Mouse (Mus musculus): ENCODE measurements around the gene Nfu1.

DNA sequence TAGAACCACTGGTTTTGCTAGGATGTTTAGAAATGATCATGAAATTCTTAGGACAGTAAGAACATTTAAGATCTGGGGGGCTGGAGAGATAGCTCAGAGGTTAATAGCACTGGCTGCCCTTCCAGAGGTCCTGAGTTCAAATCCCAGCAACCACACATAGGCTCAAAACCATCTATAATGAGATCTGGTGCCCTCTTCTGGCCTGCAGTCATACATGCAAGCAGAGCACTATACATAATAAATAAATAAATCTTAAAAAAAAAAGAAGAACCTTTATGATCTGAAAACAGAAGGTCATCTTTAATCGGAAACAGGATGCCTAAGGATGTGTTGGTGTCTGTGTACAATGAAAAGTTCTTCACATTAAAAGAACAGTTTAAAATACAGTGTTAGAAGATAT is 50.7 kb downstream of the Nfu1 start:
- TF ChIP-seq CTCF (IDR thresholded peaks at IDR 0.05; ENCODE audit: control insufficient read depth, insufficient read depth, insufficient read length): no peak
- TF ChIP-seq CEBPB (IDR thresholded peaks at IDR 0.05; ENCODE audit: low read depth): no peak
